Mouse (Mus musculus) CH12.LX (cell line): Measurements from ENCODE around the gene Cep250. TPM values are rescaled to one million over a fixed set of nuclear protein-coding genes. Genes with fewer than 3 reads are reported as not detected.
A peak's percentile ranks its signal among the peaks of the same experiment; 100 is the strongest.

Source experiments
- DNase-seq: peaks from one replicate; pipeline ENCODE4 v3.0.0-alpha.2; 2013; ENCODE audit errors: extremely low read depth
- H3K27ac ChIP-seq: 2 replicates; pipeline ENCODE4 v1.5.1; 2012; ENCODE audit warnings: low read depth, mild to moderate bottlenecking, control low read depth, moderate library complexity; ENCODE audit not compliant: insufficient read depth
- H3K27me3 ChIP-seq: replicated peaks from 2 replicates; pipeline ENCODE3; 2012; ENCODE audit warnings: inconsistent platforms
- H3K36me3 ChIP-seq, 2 experiments: replicated peaks in 1 of 2; 2 replicates each; pipeline versions ENCODE3 to v1.6.1; 2012; ENCODE audit warnings: inconsistent platforms in 1 of 2, low read length in 1 of 2, mild to moderate bottlenecking in 1 of 2, mixed read lengths in 1 of 2, moderate library complexity in 1 of 2; ENCODE audit not compliant: control insufficient read depth in 1 of 2, insufficient read depth in 1 of 2
- H3K4me1 ChIP-seq, 2 experiments: 2 replicates each; pipeline ENCODE4 v1.6.1; 2012; ENCODE audit warnings: inconsistent platforms in 1 of 2, moderate library complexity in 1 of 2; ENCODE audit not compliant: insufficient read depth in 2 of 2, control insufficient read depth in 1 of 2
- H3K4me2 ChIP-seq: 2 replicates; pipeline ENCODE4 v1.6.1; 2012; ENCODE audit warnings: low read depth, mild to moderate bottlenecking, control low read depth; ENCODE audit not compliant: poor library complexity, insufficient read depth, severe bottlenecking
- H3K4me3 ChIP-seq, 3 experiments: fragments of 150-350 bp in 1 of 3; sonication (generic) in 1 of 3; replicated peaks in 1 of 3; 2 replicates each; pipeline versions ENCODE3 to v1.5.1; 2011 to 2012; ENCODE audit warnings: low read depth in 2 of 3, low read length in 2 of 3, mild to moderate bottlenecking in 2 of 3, moderate library complexity in 2 of 3, control low read depth in 1 of 3, improper control_type of control experiment in 1 of 3, inconsistent platforms in 1 of 3, mixed read lengths in 1 of 3; ENCODE audit not compliant: poor library complexity in 1 of 3
- H3K79me2 ChIP-seq: replicated peaks from 2 replicates; pipeline ENCODE4 v1.6.1; 2012; ENCODE audit warnings: mild to moderate bottlenecking, moderate library complexity; ENCODE audit not compliant: control insufficient read depth, poor library complexity, insufficient read depth, severe bottlenecking; ENCODE audit errors: extremely low read depth
- H3K9ac ChIP-seq: 2 replicates; pipeline ENCODE4 v1.6.1; 2012; ENCODE audit warnings: low read depth, mild to moderate bottlenecking, control low read depth, moderate library complexity; ENCODE audit not compliant: insufficient read depth
- H3K9me3 ChIP-seq: replicated peaks from 2 replicates; pipeline ENCODE3; 2012; ENCODE audit warnings: low read length, inconsistent platforms, mixed read lengths
- ELF1 ChIP-seq: IDR thresholded peaks from 2 replicates; pipeline ENCODE4 v1.6.1; 2014; ENCODE audit warnings: low read depth, mild to moderate bottlenecking, inconsistent platforms, low read length, improper control_type of control experiment
- EP300 ChIP-seq: IDR thresholded peaks from 2 replicates; pipeline ENCODE4 v1.6.1; 2011; ENCODE audit warnings: low read length, improper control_type of control experiment
- ETS1 ChIP-seq: conservative IDR thresholded peaks from 2 replicates; pipeline ENCODE4 v1.6.1; 2012; ENCODE audit warnings: low read depth, mild to moderate bottlenecking, inconsistent platforms, low read length, improper control_type of control experiment, moderate library complexity
- GABPA ChIP-seq: IDR thresholded peaks from 2 replicates; pipeline ENCODE4 v1.6.1; 2012; ENCODE audit warnings: low read depth, low read length, improper control_type of control experiment, inconsistent platforms; ENCODE audit not compliant: insufficient replicate concordance
- HCFC1 ChIP-seq: IDR thresholded peaks from 2 replicates; pipeline ENCODE4 v1.6.1; 2012; ENCODE audit warnings: low read depth, mild to moderate bottlenecking, inconsistent platforms, low read length, improper control_type of control experiment
- JUN ChIP-seq: IDR thresholded peaks from 2 replicates; pipeline ENCODE4 v1.6.1; 2011; ENCODE audit warnings: low read depth, mild to moderate bottlenecking, low read length, improper control_type of control experiment, moderate library complexity; ENCODE audit not compliant: insufficient read depth
- JUND ChIP-seq: conservative IDR thresholded peaks from 2 replicates; pipeline ENCODE4 v1.6.1; 2011; ENCODE audit warnings: low read depth, low read length, improper control_type of control experiment
- KAT2A ChIP-seq: IDR thresholded peaks from 2 replicates; pipeline ENCODE4 v1.6.1; 2012; ENCODE audit warnings: low read length, improper control_type of control experiment, inconsistent platforms; ENCODE audit not compliant: insufficient replicate concordance
- MAFK ChIP-seq: IDR thresholded peaks from 2 replicates; pipeline ENCODE4 v1.6.1; 2011; ENCODE audit warnings: low read length, improper control_type of control experiment; ENCODE audit not compliant: insufficient replicate concordance
- MAX ChIP-seq: IDR thresholded peaks from 2 replicates; pipeline ENCODE4 v1.6.1; 2011; ENCODE audit warnings: low read length, improper control_type of control experiment
- MAZ ChIP-seq: IDR thresholded peaks from 2 replicates; pipeline ENCODE4 v1.6.1; 2012; ENCODE audit warnings: low read depth, mild to moderate bottlenecking, inconsistent platforms, low read length, improper control_type of control experiment, moderate library complexity
- MEF2A ChIP-seq: IDR thresholded peaks from 2 replicates; pipeline ENCODE4 v1.6.1; 2014; ENCODE audit warnings: low read depth, mild to moderate bottlenecking, inconsistent platforms, low read length, improper control_type of control experiment, borderline replicate concordance
- NELFE ChIP-seq: IDR thresholded peaks from 2 replicates; pipeline ENCODE4 v1.6.1; 2011; ENCODE audit warnings: low read depth, low read length, improper control_type of control experiment
- PAX5 ChIP-seq: IDR thresholded peaks from 2 replicates; pipeline ENCODE4 v1.6.1; 2012; ENCODE audit warnings: low read length, inconsistent platforms, mixed read lengths
- POLR2A ChIP-seq: IDR thresholded peaks from 2 replicates; pipeline ENCODE4 v1.6.1; 2011; ENCODE audit warnings: low read depth, mild to moderate bottlenecking, improper control_type of control experiment, low read length
- RAD21 ChIP-seq: IDR thresholded peaks from 2 replicates; pipeline ENCODE4 v1.6.1; 2011; ENCODE audit warnings: low read depth, mild to moderate bottlenecking, low read length, improper control_type of control experiment, moderate library complexity
- RCOR1 ChIP-seq: conservative IDR thresholded peaks from 2 replicates; pipeline ENCODE4 v1.6.1; 2012; ENCODE audit warnings: low read depth, mild to moderate bottlenecking, inconsistent platforms, low read length, improper control_type of control experiment
- SMC3 ChIP-seq: IDR thresholded peaks from 2 replicates; pipeline ENCODE4 v1.6.1; 2011; ENCODE audit warnings: low read depth, low read length, improper control_type of control experiment
- UBTF ChIP-seq: IDR thresholded peaks from 2 replicates; pipeline ENCODE4 v1.6.1; 2012; ENCODE audit warnings: low read depth, mild to moderate bottlenecking, inconsistent platforms, low read length, improper control_type of control experiment, moderate library complexity
- USF2 ChIP-seq: conservative IDR thresholded peaks from 2 replicates; pipeline ENCODE4 v1.6.1; 2011; ENCODE audit warnings: low read depth, low read length, improper control_type of control experiment
- ZNF384 ChIP-seq: IDR thresholded peaks from 2 replicates; pipeline ENCODE4 v1.6.1; 2012; ENCODE audit warnings: low read depth, low read length, improper control_type of control experiment, inconsistent platforms
- dilution Hi-C: fragments of 300-500 bp; cut with MboI; formaldehyde crosslinking; loops from 2 replicates; pipeline ENCODE4 v1.14.3; 2020; ENCODE audit warnings: low sequenced_read_pairs; ENCODE audit not compliant: extremely low pct_unique_long_range_greater_than_20kb, extremely low pct_ligation_motif_present
- in situ Hi-C: fragments of 300-500 bp; cut with MboI; formaldehyde crosslinking; loops from 3 replicates; pipeline ENCODE4 v1.14.3; 2019; ENCODE audit warnings: low sequenced_read_pairs, low pct_ligation_motif_present, low pct_unique_long_range_greater_than_20kb, mixed read lengths
- polyA plus RNA-seq: library from polyadenylated mRNA; unstranded; fragments of >175 nt; gene quantifications from 2 replicates; pipeline ENCODE4 v1.2.1, GENCODE M21; 2012; ENCODE audit warnings: low read depth; ENCODE audit not compliant: insufficient read length
- total RNA-seq, 2 experiments: library from RNA; depleted of rRNA; stranded (reverse); fragments of 300-350 nt in 1 of 2; fragments of >200 nt in 1 of 2; gene quantifications; 2 replicates each; pipeline ENCODE4 v1.2.3; 2012 to 2014

Gene Cep250
- total and polyA plus RNA-seq, 3 experiments, result 13.5 to 29.1 (median 25.8) TPM

DNA sequence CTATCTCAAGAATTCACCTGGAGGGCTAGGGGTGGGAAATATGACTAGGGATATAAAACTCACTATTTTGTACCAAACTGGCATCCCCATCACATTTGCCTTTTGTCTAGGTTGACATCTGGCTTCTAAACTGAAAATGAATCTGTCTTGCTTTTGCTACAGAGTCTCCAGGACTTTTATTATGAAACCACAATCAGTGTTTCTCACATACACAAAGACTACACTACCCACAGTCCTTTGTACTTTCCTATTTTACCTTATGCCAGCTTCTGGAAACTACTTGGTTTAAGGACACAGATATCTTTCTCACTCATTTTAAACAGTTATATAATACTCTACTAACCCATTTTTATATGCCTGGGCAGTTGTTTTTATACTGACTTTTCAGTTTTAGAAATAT is 69.2 kb downstream of the Cep250 start:
- Histone ChIP-seq H3K4me1 (peaks cover 0 to 7% of the 10 kb centered on the region in 2 experiments; a peak in 2 of 4 replicates), H3K9me3 (no peaks in the 10 kb centered on the region), H3K4me2 (no peak overlapping the region), H3K27ac (no peak overlapping the region), H3K9ac (no peak overlapping the region), H3K36me3 (peaks cover 0 to 2% of the 10 kb centered on the region in 2 experiments), H3K27me3 (peaks cover 3% of the 10 kb centered on the region), H3K4me3 (no peak overlapping the region), H3K79me2 (no peaks in the 10 kb centered on the region)
- dilution Hi-C loops (no loop called here), in situ Hi-C loops (no loop called here)
- no peak for DNase-seq
- TF ChIP-seq RAD21, result no peak
- TF ChIP-seq HCFC1, result peak; percentile 87

DNA sequence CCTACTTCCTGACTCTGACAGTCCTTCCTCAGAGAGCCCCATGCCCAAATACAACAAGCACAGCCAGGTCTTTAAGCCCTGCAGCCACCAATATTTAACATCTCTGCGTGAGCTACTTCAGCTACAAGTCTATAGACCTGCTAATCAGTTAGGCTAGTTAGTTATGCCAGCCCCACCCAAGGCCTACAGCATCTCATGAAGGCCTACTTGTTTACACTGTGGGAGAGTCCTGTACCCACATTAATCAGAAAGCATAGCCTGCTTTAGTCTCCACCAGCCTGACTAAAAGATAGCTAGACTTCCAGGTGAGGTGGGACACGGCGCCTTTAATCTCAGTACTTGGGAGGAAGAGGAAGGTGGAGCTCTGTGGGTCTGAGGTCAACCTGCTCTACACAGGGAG is 83.1 kb downstream of the Cep250 start:
- no peak overlapping the region for H3K4me3 ChIP-seq
- H3K79me2 ChIP-seq, result no peaks in the 10 kb centered on the region
- TF ChIP-seq POLR2A (no peak), EP300 (no peak), JUN (no peak), PAX5 (no peak), GABPA (no peak), RCOR1 (no peak), SMC3 (no peak), ELF1 (no peak), ETS1 (no peak), RAD21 (no peak), MEF2A (no peak), NELFE (no peak), MAFK (no peak), UBTF (no peak)
- dilution Hi-C loops, result no loop called here
- in situ Hi-C loops, result no loop called here
- no peak overlapping the region for H3K9ac ChIP-seq
- no peaks in the 10 kb centered on the region for H3K9me3 ChIP-seq
- H3K4me2 ChIP-seq, result no peak overlapping the region
- peaks cover 61% of the 10 kb centered on the region for H3K27me3 ChIP-seq
- H3K27ac ChIP-seq, result no peak overlapping the region
- H3K36me3 ChIP-seq, result no peaks in the 10 kb centered on the region
- DNase-seq, result no peak
- H3K4me1 ChIP-seq, result peaks cover 5% of the 10 kb centered on the region in 2 experiments

DNA sequence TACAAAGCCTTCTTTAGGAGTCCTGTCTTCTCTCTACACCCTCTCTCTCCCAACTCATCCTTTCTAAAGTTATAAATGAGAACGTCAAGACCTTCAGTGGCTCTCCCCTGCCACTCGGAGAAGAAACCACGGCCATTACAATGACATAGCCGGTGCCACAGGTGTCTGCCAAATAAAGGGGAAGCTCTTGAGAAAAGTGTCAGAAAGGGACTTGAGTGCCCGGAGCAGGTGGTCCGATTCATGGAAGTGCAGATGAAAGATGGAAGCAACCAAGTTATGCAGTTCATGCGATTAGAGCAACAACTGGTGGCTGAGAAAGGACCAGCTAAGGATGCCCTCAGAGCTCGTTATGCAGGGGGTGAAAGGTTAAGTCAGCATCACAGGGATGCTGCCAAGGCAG is 86.6 kb downstream of the Cep250 start:
- Histone ChIP-seq H3K27me3 (peaks cover 70% of the 10 kb centered on the region), H3K36me3 (no peaks in the 10 kb centered on the region), H3K4me2 (no peak overlapping the region), H3K4me3 (no peak overlapping the region), H3K27ac (no peak overlapping the region), H3K79me2 (no peaks in the 10 kb centered on the region), H3K4me1 (peaks cover 9 to 11% of the 10 kb centered on the region in 2 experiments), H3K9ac (no peak overlapping the region), H3K9me3 (no peaks in the 10 kb centered on the region)
- TF ChIP-seq MAX (no peak), JUND (no peak), MAZ (no peak), KAT2A (no peak), USF2 (no peak), ZNF384 (no peak)
- in situ Hi-C loops (no loop called here), dilution Hi-C loops (no loop called here)
- no peak for DNase-seq
